8 mouse cellular contexts compared by ENCODE assay signal in genomic region chr4:134494780-134495545, GRCm38 (mm10). TPM values are rescaled to one million over a fixed set of nuclear protein-coding genes. Genes with fewer than 3 reads are reported as not detected.
DNase-seq lines count a peak whose midpoint lies in the region; ATAC-seq and TF ChIP-seq lines count a peak whose summit lies in the region.

No protein-coding gene starts in this region.

- no peak for TF ChIP-seq CTCF in intestine, postnatal 0 days (IDR thresholded peaks at IDR 0.05; ENCODE audit: low read depth)

- H3K4me2 ChIP-seq in hindbrain, embryonic 13.5 days: no peak overlapping the region
- no peak overlapping the region for H3K4me2 ChIP-seq in hindbrain, embryonic 12.5 days (replicated peaks)
- no peak overlapping the region for H3K4me2 ChIP-seq in intestine, postnatal 0 days (replicated peaks; ENCODE audit: low read depth)

- peaks cover 4% of the 10 kb centered on the region; the same call in 1 of the 2 replicates for H3K27me3 ChIP-seq in hindbrain, embryonic 13.5 days
- no peaks in the 10 kb centered on the region for H3K27me3 ChIP-seq in hindbrain, embryonic 12.5 days
- H3K27me3 ChIP-seq in intestine, postnatal 0 days (replicated peaks; ENCODE audit: control insufficient read depth, insufficient read depth, low read length): no peaks in the 10 kb centered on the region

- H3K36me3 ChIP-seq in hindbrain, embryonic 13.5 days: no peaks in the 10 kb centered on the region
- no peaks in the 10 kb centered on the region for H3K36me3 ChIP-seq in hindbrain, embryonic 12.5 days
- no peaks in the 10 kb centered on the region for H3K36me3 ChIP-seq in intestine, postnatal 0 days (ENCODE audit: control insufficient read depth, insufficient read depth)

- WGBS in hindbrain, embryonic 13.5 days: 68% methylated on average over 16 of the region's 16 CpGs
- 73% methylated on average over 16 of the region's 16 CpGs for WGBS in hindbrain, embryonic 12.5 days
- 38% methylated on average over 16 of the region's 16 CpGs for WGBS in intestine, postnatal 0 days

- no peak overlapping the region for H3K4me3 ChIP-seq in hindbrain, embryonic 13.5 days
- H3K4me3 ChIP-seq in hindbrain, embryonic 12.5 days: no peak overlapping the region
- no peak overlapping the region for H3K4me3 ChIP-seq in intestine, postnatal 0 days (ENCODE audit: low read depth, low read length)

- no peak overlapping the region for H3K9ac ChIP-seq in hindbrain, embryonic 13.5 days
- no peak overlapping the region for H3K9ac ChIP-seq in hindbrain, embryonic 12.5 days
- H3K9ac ChIP-seq in intestine, postnatal 0 days (ENCODE audit: low read depth, low read length): no peak overlapping the region

- no peaks in the 10 kb centered on the region for H3K9me3 ChIP-seq in hindbrain, embryonic 13.5 days
- no peaks in the 10 kb centered on the region for H3K9me3 ChIP-seq in hindbrain, embryonic 12.5 days (replicated peaks)
- no peaks in the 10 kb centered on the region for H3K9me3 ChIP-seq in intestine, postnatal 0 days (ENCODE audit: control insufficient read depth)

- no peak for ATAC-seq in hindbrain, embryonic 13.5 days (ENCODE audit: low FRiP score)
- ATAC-seq in hindbrain, embryonic 12.5 days (ENCODE audit: low FRiP score): no peak
- ATAC-seq in intestine, postnatal 0 days: peak; percentile 56

- peaks cover 35% of the 10 kb centered on the region for H3K4me1 ChIP-seq in hindbrain, embryonic 13.5 days (replicated peaks)
- peaks cover 29% of the 10 kb centered on the region for H3K4me1 ChIP-seq in hindbrain, embryonic 12.5 days
- H3K4me1 ChIP-seq in intestine, postnatal 0 days (replicated peaks; ENCODE audit: control insufficient read depth, insufficient read depth, low read length): peaks cover 26% of the 10 kb centered on the region; the same call in 1 of the 2 replicates

- peak overlapping the region; percentile 23; the same call in 1 of the 2 replicates for H3K27ac ChIP-seq in hindbrain, embryonic 13.5 days
- H3K27ac ChIP-seq in hindbrain, embryonic 12.5 days: no peak overlapping the region
- H3K27ac ChIP-seq in intestine, postnatal 0 days (ENCODE audit: low read depth, low read length): peak overlapping the region; percentile 85

- peak; percentile 61 for DNase-seq in adrenal gland, postnatal 10 days
- DNase-seq in mesoderm, embryonic 11.5 days (ENCODE audit: low read depth, low spot score): peak; percentile 30
- DNase-seq in thymus, postnatal 14 days: peak; percentile 81
- DNase-seq in ovary, postnatal 14 days (ENCODE audit: low spot score): no peak
- no peak for DNase-seq in layer of hippocampus, adult 11-12 months (ENCODE audit: low spot score)

RNA-seq across cellular contexts. Expression of gene Paqr7, which starts 1.5 kb away (rescaled TPM):
- 20.2 and 21.5 TPM in 2 replicates for polyA plus RNA-seq in hindbrain, embryonic 13.5 days (2015; fragmentation: Nextera tagmentation; extraction: Ambion mirVana)
- 9.7 and 9.8 TPM in 2 replicates for polyA plus RNA-seq in hindbrain, embryonic 12.5 days (2016; fragmentation: Nextera tagmentation; extraction: Ambion mirVana)
- 10 to 100 TPM; 23.5 to 28.6 TPM for total RNA-seq in adrenal gland, postnatal 10 days (2021)
- 62.6 and 70.3 TPM in 2 replicates for polyA plus RNA-seq in intestine, postnatal 0 days (2015; fragmentation: Nextera tagmentation; extraction: Ambion mirVana)

RNA-seq across cellular contexts. Expression of gene Aunip, which starts 15.8 kb away (rescaled TPM):
- 2.6 and 2.8 TPM in 2 replicates for polyA plus RNA-seq in hindbrain, embryonic 13.5 days (2015; fragmentation: Nextera tagmentation; extraction: Ambion mirVana)
- 6.3 and 7.6 TPM in 2 replicates for polyA plus RNA-seq in hindbrain, embryonic 12.5 days (2016; fragmentation: Nextera tagmentation; extraction: Ambion mirVana)
- total RNA-seq in adrenal gland, postnatal 10 days (2021): 1 to 10 TPM; 2.4 to 3.1 TPM
- polyA plus RNA-seq in intestine, postnatal 0 days (2015; fragmentation: Nextera tagmentation; extraction: Ambion mirVana): 3.8 TPM in 2 replicates

RNA-seq across cellular contexts. Expression of gene Stmn1, which starts 26.8 kb away (rescaled TPM):
- 6,917 and 6,921 TPM in 2 replicates for polyA plus RNA-seq in hindbrain, embryonic 13.5 days (2015; fragmentation: Nextera tagmentation; extraction: Ambion mirVana)
- 4,582 and 4,772 TPM in 2 replicates for polyA plus RNA-seq in hindbrain, embryonic 12.5 days (2016; fragmentation: Nextera tagmentation; extraction: Ambion mirVana)
- 100 to 1,000 TPM; 140 to 156 TPM for total RNA-seq in adrenal gland, postnatal 10 days (2021)
- polyA plus RNA-seq in intestine, postnatal 0 days (2015; fragmentation: Nextera tagmentation; extraction: Ambion mirVana): 398 and 412 TPM in 2 replicates

RNA-seq across cellular contexts. Expression of gene Mtfr1l, which starts 40.2 kb away (rescaled TPM):
- polyA plus RNA-seq in hindbrain, embryonic 13.5 days (2015; fragmentation: Nextera tagmentation; extraction: Ambion mirVana): 160 and 163 TPM in 2 replicates
- polyA plus RNA-seq in hindbrain, embryonic 12.5 days (2016; fragmentation: Nextera tagmentation; extraction: Ambion mirVana): 137 and 140 TPM in 2 replicates
- 100 to 1,000 TPM in 1 of 2 experiments, 10 to 100 TPM in 1; 99.7 to 124 TPM for total RNA-seq in adrenal gland, postnatal 10 days (2021)
- polyA plus RNA-seq in intestine, postnatal 0 days (2015; fragmentation: Nextera tagmentation; extraction: Ambion mirVana): 84.5 and 88.1 TPM in 2 replicates

RNA-seq across cellular contexts. Expression of gene Selenon, which starts 57.0 kb away (rescaled TPM):
- polyA plus RNA-seq in hindbrain, embryonic 13.5 days (2015; fragmentation: Nextera tagmentation; extraction: Ambion mirVana): 9.5 and 11.0 TPM in 2 replicates
- 36.7 and 42.8 TPM in 2 replicates for polyA plus RNA-seq in hindbrain, embryonic 12.5 days (2016; fragmentation: Nextera tagmentation; extraction: Ambion mirVana)
- 10 to 100 TPM; 30.8 to 32.9 TPM for total RNA-seq in adrenal gland, postnatal 10 days (2021)
- polyA plus RNA-seq in intestine, postnatal 0 days (2015; fragmentation: Nextera tagmentation; extraction: Ambion mirVana): 5.7 and 6.8 TPM in 2 replicates

Comparison
In these comparisons a context has a peak if more than half of its experiments do, and no peak if none do; other contexts are left out.
1. DNase-seq: peak in adrenal gland, postnatal 10 days (single experiment), mesoderm, embryonic 11.5 days (single experiment) and thymus, postnatal 14 days (single experiment); none in ovary, postnatal 14 days (single experiment) and layer of hippocampus, adult 11-12 months (single experiment).
2. RNA of gene Stmn1, which starts 26.8 kb away (polyA plus RNA-seq): 6,917 to 6,921 TPM in hindbrain, embryonic 13.5 days and 4,582 to 4,772 TPM in hindbrain, embryonic 12.5 days; 398 to 412 TPM in intestine, postnatal 0 days; every median in the first group is over 10 times any median in the second.